Mouse (Mus musculus) MEL (cell line): ENCODE results near the gene Akt3.

Experiments used
- EP300 ChIP-seq, 2 experiments: IDR thresholded peaks; 2 replicates each; pipeline ENCODE4 v1.6.1; 2011; ENCODE audit warnings: improper control_type of control experiment in 2 of 2, low read length in 2 of 2, low read depth in 1 of 2, mild to moderate bottlenecking in 1 of 2
- HCFC1 ChIP-seq: IDR thresholded peaks from 2 replicates; pipeline ENCODE4 v1.6.1; 2012; ENCODE audit warnings: low read depth, mild to moderate bottlenecking, inconsistent platforms, low read length, improper control_type of control experiment, moderate library complexity
- KAT2A ChIP-seq: conservative IDR thresholded peaks from 2 replicates; pipeline ENCODE4 v1.6.1; 2012; ENCODE audit warnings: low read depth, low read length, improper control_type of control experiment, inconsistent platforms
- MEF2A ChIP-seq: IDR thresholded peaks from 2 replicates; pipeline ENCODE4 v1.6.1; 2014; ENCODE audit warnings: low read depth, mild to moderate bottlenecking, inconsistent platforms, low read length, improper control_type of control experiment; ENCODE audit not compliant: poor library complexity, insufficient replicate concordance, severe bottlenecking; ENCODE audit errors: extremely low read depth

DNA sequence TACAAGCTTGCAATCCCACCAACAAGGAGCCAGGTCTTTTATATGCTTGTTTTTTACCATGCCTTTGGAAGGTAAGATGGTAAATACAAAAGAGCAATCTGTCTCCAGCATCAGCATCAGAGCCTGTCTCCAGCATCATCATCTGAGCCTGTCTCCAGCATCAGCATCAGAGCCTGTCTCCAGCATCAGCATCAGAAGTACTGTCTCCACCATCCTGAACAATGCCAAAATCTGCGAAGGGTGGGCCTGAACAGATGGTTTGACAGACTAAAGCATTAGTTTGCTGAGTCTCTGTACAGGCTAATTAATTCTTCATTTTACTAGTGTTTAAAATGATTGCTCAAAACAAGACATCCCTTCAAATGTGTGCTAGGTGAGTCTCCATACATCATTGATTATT, 40.2 kb upstream of the Akt3 start:
- TF ChIP-seq KAT2A (no peak), EP300 (IDR thresholded peaks at IDR 0.05; ENCODE audit: low read depth in 1 of 2, low read length in 2 of 2) (no peak), MEF2A (no peak), HCFC1 (no peak)
